Mouse (Mus musculus) cerebellum, postnatal 10 days (tissue): ENCODE measurements around the gene Eddm3b.
"Not testable (repeated sequence)": the region's sequence is repeated elsewhere in the genome, so short reads cannot be mapped to it uniquely, and the experiment has no call there.

Source experiments
- DNase-seq, 2 experiments: peaks; one replicate each; pipeline ENCODE4 v3.0.0; 2021; ENCODE audit warnings: mixed read lengths in 2 of 2

The Eddm3b gene

DNA sequence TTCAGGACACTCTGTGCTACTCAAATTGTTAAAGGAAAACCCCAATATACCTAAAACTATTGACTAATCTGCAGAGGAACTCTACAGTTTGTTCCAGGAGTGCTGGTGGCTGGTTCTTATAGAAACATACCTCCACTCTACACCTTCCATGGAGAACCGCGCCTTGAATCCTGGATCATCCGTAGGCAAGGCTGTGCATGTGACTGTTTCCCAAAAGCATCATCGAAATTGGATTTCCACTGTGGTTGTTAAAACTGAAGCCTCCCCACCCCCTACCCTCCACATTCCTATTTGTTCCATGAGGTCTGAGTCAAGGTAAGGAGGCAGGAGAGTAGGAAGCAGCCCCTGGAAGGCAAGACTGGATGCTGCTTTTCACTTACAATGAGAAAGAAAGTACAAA lies 30.2 kb downstream of the Eddm3b start:
- no peak for DNase-seq

- DNase-seq = peak; percentile 33 to 36
Observed at GRCm38 (mm10) chr14:51145521-51145920, 31.3 kb downstream of the Eddm3b start.

DNA sequence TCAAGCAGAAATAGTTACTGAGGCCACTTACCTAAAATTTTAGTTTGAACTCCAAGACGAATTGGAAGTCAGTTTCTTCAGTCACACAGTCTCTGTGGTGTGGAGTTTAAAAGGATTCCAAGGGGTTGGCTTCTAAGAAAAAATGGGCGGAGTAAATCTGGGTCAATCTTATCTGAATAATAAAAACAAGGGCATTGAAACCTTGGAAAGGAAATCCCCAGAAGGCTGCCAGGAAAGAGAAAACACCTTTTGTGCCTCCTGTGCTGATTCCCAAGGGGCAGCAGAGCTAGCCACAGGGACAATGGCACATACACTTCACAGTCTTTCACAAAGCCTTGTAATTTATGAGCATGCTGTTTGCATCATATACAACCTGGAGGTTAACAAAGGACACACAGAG lies 32.5 kb downstream of the Eddm3b start, which contains the start of gene Rnase1:
Gene Rnase1 (minus strand): TSS at position 101 of the 400 bp plus-strand sequence.
- no peak for DNase-seq

GRCm38 (mm10) chr14:51148006-51148405 lies 33.8 kb downstream of the Eddm3b start:
- no peak for DNase-seq

GRCm38 (mm10) chr14:51149164-51149563 lies 34.9 kb downstream of the Eddm3b start:
- DNase-seq = no peak

DNA sequence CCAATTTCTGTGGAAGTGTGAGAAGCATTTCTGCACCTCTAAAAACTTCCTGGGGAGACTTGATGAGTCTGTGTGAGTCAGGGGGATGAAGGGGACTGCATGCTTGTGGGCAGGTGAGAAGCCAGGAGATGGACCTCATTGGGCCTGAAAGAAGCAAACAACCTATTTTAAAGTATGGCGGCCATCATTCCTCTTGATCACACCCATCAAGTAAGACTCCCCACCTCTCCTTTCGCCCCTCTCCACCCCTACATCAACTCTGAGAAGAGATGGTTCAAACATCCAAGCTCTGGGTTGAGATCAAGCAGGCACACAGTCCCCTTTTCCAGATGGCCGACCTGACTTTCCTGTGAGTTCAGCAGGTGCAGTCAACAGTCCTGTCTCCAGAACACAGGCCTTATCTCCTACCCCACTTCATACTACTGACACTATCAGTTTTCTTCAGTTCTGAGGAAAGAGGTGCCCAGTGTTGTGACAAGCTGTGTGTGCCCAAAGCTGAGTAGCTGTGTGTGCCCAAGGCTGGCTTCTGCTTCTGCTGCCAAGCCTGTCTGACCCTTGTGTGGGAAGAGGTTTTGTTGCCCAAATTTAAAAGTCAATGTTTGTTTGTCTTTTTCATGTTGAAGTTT lies 36.1 kb downstream of the Eddm3b start:
- no peak for DNase-seq

GRCm38 (mm10) chr14:51152249-51152870 lies 38.1 kb downstream of the Eddm3b start:
- no peak for DNase-seq

DNA sequence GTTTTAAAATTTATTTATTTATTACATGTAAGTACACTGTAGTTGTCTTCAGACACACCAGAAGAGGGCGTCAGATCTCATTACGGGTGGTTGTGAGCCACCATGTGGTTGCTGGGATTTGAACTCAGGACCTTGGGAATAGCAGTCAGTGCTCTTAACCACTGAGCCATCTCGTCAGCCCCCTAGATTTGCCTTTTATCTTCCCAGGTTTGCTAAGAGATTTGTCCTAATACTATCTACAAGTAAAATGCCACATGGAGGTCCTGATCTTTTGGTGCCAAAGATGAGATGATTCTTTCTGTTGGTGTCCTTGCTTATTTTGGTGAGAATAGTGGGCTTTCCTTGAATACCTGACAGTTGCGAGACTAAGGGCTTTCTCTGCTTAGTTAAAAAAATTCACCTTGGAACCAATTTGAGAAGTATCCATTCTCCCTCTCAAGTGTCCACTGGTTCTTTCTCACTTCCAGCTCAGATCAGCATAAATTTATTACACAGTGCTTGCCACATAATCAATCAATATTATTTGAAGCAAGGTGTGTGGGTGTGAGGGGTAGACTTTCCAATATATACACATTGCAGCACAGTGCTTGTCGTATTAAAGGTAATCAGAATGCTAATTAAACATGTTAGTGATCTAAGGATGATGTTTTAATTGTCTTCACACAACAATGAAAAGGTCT lies 42.0 kb downstream of the Eddm3b start:
- DNase-seq = no peak

- no peak for DNase-seq
Observed at GRCm38 (mm10) chr14:51156736-51157068, 42.5 kb downstream of the Eddm3b start.

GRCm38 (mm10) chr14:51157072-51157471 lies 42.8 kb downstream of the Eddm3b start:
- no peak for DNase-seq

GRCm38 (mm10) chr14:51161976-51162375 lies 47.8 kb downstream of the Eddm3b start, which contains the start of gene Rnase2b:
Gene Rnase2b (plus strand): TSS chr14:51162260.
- DNase-seq = not testable (repeated sequence)

- not testable (repeated sequence) for DNase-seq
Observed at GRCm38 (mm10) chr14:51163323-51163722, 49.1 kb downstream of the Eddm3b start.

DNA sequence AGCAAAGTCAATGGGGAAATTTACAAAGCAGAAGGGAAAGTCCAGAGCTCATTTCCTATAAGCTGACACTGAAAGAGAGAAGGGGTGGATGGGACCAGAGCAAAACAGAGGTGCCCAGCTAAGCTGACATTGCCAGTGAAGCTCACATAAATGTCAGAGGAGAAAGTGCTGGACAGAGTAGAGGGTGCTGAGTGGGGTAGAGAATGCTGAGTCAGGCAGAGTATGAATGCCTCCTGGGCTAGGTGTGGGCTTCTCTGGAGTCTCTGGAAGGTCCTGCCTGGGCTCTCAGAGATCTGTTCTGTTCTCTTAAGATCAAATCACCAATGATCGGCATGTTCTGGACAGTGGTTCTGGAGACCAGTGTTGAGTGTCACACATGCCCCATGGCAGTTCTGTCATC lies 51.2 kb downstream of the Eddm3b start:
- no peak for DNase-seq

GRCm38 (mm10) chr14:51166068-51166467 lies 51.8 kb downstream of the Eddm3b start:
- no peak for DNase-seq
